Mouse (Mus musculus) adrenal gland, postnatal 36 days (tissue): Measurements from ENCODE around the gene Trim37. TPM values are rescaled to one million over a fixed set of nuclear protein-coding genes. Genes with fewer than 3 reads are reported as not detected.
A peak's percentile ranks its signal among the peaks of the same experiment; 100 is the strongest.

Source experiments
- DNase-seq, 2 experiments: peaks; one replicate each; pipeline ENCODE4 v3.0.0; 2021; ENCODE audit warnings: mixed read lengths in 1 of 2
- long read RNA-seq, 2 experiments: library from polyadenylated mRNA; stranded (forward); transcript quantifications; one replicate each; pipeline ENCODE4 v2.0.0; 2021; ENCODE audit warnings: borderline sequencing depth in 2 of 2
- total RNA-seq, 2 experiments: library from RNA; stranded (reverse); gene quantifications; 2 replicates each; pipeline ENCODE4 v1.2.3; 2021

Trim37 gene
- total RNA-seq: 10 to 100 TPM; 16.4 to 18.5 TPM
- long read RNA-seq, experiment 1, full-length matches to known transcripts: 6 of 20 reads
- long read RNA-seq, experiment 1, partial matches to known transcripts: 4 of 20 reads
- long read RNA-seq, experiment 1, other reads (novel, unspliced or antisense): 10 of 20 reads
- long read RNA-seq, experiment 2, full-length matches to known transcripts: 2 of 5 reads
- long read RNA-seq, experiment 2, partial matches to known transcripts: 2 of 5 reads
- long read RNA-seq, experiment 2, other reads (novel, unspliced or antisense): 1 of 5 reads

DNA sequence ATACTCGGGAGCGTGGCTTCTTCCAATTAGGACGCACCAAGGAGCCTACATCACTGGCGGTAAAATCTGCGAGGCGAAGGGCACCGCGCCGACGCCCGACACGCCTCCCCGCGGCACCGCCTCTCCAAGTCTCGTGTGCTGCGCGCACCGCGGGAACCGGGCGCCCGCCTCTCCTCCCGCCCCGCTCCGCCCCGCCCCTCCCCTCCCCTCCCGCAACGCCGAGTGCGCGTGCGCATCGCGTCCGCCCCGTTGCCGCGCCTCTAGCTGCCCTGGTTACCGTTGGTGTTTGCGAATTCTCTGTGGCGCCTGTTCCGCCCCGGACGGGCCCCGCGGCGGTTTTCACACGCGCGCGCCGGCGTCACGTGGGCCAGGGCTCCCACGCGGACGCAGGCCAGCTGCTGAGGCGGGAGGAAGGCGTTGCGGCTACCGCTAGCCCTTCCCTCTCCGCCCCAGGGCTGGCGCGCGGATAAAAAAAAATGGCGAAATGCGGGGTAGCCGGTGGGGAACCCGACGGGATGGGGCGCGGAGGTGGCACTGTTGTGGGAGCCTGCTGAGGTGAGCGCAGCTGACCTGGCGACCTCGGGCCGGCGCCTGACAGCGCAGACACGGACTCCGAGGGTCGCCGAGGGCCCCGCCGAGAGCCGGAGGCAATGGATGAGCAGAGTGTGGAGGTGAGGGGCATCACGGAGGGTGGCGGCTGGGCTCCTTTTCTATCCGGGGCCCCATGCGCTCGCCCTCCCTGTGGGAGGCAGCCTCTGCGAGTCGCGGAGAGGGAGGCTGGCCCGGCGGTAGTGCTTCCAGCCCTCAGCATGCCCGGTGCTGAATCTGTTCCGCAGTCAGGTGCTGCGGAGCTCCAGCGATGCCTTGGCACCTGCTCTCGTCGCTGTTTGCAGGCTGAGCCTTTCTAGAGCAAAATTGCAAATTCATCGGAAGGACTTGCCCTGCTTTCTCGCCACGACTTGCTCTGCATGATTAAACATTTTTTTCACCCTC, at the start of gene Trim37:
TSS of gene Trim37 (plus strand) at position 254 of the 993 bp plus-strand sequence.
- DNase-seq: peak; percentile 90 to 93

DNA sequence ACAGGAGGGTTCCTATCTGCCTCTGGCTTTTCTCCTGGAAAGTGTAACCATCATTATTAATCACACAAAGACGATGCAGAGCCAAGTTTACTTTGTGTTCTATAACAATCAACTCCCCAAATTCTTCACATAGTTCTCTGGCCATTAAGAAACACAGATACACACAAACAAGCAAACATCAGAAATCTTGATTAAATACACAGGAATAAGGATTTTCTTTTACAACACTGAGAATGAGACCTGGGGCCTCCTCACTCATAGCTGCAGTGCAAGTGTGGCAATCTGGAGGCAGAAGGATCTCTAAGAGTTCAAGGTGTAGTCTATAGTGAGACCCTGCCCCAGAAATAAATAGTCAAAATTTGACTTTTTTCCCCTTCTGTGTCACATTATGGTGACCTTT, 43.2 kb upstream of the Trim37 start:
- DNase-seq: no peak

DNA sequence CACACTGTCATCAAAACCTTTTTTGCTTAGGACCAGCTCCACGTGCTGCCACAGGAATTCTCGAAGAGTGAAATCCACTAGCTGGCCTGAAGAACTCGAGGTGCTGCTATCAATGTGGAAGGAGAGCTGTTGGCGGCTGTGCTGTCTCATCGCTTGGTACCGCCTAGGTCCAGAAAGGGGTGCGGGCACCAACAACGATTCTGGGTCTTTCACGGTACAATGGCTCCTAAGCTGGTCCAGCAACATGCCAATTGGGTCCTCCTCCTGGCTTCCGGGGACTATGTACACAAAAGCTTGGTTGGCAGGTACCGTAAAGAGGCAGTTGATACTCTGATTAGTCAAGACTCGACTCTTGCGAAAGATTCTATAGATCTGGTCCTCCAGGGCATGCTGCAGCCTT, 41.4 kb upstream of the Trim37 start:
- DNase-seq: no peak

DNA sequence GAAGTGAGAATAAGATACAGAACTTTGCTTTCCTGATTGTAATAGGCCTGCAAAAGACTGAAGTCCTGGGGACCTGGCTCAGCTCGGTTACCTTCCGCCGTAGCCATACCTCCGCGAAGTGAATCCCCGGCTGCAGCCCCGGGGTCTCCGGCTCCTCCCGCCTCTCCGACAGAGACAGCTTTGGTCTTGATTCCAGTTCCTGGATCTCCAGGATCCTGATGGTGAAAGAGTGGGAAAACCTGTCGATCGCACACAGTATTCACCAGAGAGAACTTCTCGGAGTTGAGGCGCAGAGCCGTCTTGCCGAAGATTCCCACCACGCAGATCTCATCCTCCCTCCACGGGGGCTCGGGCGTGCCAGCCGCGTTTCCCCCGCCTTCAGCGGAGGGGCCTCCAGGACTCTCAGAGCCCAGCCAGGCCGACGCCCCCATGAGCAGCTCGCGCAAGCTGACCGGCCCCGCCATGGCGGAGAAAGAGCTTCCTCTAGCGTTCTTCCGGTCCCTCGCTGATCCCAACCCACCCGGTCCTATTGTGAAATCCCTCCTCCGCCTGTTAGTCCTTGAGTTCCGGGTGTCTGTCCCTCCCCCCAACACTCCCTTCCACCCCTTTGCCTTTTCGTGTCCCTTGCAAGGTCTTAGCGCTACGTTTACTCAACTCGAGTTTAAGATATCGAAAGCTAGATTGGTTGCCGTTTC, 40.4 kb upstream of the Trim37 start, which contains the start of gene Smg8:
TSS of gene Smg8 (minus strand) at position 485 of the 695 bp plus-strand sequence.
- peak; percentile 88 to 90 for DNase-seq

DNA sequence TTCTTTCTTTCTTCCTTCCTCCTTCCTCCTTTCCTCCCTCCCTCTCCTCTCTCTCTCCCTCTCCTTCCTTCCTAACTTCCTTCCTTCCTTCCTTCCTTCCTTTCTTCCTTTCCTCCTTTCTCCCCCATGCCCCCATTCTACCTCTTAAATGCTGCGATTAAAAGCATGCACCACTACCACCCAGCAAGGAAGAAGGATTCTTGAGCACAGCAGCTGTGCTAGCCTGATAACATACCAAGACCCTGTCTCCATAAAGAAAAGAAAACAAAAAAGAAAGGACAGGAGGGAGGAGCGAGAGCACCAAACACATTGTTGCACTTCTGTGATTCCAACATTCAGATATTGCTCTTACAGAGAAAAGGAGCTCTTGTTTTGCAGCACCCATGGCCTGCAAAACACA, 39.7 kb upstream of the Trim37 start:
- no peak for DNase-seq

DNA sequence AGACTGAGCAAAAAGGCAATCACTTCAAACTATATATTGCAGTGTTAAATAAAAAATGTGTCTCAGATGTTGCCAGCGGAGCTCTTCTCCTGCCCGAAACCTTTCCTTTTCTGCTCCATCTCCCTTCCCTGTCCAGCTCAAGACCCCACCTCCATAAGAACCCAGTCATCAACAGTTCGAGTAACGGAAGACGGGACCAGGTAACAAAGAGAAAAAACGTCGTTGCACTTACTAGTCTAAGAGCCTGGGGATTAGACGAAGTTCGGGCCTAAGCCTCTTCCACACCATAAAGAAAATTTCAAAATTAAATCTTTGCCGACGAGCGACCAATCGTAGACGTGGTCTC, 18.5 kb upstream of the Trim37 start, which contains the start of gene Prr11:
TSS of gene Prr11 (minus strand) at position 300 of the 346 bp plus-strand sequence.
- no peak for DNase-seq

DNA sequence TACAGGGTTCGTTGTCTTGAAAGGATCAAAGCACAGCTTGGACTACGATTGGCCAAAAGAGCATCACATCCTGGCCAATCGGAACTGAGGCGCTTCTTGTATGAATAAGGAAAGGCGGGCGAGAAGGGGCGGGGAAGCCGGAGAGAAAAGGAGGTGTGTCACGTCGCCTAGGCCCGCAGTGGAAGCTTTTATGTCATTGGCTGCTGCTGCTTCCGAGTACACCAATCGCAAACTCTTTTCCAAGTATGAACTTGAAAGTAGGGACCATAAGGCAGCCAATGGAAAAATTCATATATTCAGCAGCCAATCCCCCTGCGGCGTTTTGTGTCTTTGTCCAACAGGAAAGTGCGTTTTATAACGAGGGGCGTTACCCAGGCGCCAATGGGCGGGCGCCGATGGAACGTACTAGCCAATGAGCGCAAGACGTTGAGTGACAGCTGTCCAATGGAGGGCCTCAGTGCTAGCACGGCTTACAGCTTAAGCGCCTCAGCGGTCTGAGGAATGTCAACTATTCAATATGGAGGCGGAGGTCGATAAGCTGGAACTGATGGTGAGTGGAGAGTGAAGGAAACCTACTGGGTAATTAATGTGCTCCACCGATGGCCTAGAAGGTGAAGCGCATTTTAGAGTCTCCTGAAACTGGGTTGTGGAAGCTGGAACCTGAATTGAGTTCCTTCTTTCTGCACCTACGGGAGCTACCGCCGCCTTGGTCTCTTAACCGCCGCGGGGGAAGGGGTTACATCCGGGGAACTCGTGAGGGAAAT, 17.9 kb upstream of the Trim37 start, which contains the start of gene Ska2:
TSS of gene Ska2 (plus strand) at position 480 of the 764 bp plus-strand sequence.
- peak; percentile 96 for DNase-seq

DNA sequence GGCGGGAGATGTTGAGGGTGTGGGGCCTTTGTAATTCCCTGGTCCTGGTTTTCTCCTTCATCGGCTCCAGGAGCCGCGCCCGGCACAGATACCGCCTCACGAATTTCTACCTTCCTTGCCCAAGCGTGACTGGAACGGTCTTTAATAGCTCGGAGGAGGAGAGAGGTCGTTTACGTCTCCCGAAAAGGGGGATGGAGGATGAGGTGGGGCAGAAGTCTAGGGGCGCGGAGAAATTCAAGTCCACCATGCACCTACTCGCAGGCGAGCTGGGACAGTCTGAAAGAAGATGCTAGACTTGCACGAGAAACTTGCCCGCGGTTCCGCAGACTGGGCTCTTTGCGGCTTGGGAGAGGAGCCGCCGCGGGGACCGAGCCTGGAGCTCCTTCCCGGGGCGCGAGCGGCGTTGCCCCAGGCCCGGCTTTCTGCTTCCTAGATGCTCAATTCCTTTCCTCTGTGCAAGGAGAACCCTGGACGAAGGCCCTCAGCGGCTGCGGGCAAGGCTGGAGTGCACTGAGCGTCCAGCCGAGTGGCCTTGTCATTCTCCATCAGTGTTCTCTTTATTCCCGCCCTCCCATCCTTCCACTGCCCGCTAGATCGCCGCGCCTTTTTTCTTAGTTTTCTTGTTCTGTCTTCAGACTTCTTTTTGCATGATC, 17.2 kb upstream of the Trim37 start:
- DNase-seq: peak; percentile 41 to 44

DNA sequence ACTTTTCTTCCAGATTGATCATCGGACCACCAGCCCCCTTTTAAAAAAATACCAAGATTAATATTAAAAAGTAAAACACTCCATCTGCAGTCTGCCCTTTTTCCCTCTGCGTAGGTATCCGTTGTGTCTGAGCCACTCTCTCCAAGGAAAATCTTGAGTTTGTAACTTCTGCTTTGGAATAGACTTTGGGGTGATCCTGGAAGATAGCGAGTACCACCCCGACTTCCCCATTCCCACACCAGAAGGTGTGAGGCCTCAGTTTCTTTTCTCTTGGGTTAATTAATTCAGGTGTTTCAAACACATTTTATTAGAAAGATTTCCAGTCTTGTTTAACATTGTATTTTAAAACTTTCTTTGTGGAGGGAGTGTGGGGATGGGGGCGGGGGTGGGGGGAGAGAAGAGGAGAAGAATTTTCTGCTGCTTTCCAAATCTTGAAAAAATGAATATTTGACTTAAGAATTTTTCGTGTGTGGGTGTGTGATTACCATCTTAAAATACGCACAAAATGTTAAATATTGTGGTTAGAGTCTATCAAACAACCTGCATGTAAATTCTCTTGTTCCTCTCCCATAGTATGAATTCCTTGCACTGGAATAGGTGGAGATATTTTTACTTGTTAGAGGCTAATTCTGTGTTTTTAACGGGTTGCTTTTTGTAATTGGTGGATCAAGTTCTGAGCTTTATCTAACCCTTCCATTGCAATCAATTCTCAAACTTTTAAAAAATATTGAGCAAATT, 16.5 kb upstream of the Trim37 start:
- no peak for DNase-seq

DNA sequence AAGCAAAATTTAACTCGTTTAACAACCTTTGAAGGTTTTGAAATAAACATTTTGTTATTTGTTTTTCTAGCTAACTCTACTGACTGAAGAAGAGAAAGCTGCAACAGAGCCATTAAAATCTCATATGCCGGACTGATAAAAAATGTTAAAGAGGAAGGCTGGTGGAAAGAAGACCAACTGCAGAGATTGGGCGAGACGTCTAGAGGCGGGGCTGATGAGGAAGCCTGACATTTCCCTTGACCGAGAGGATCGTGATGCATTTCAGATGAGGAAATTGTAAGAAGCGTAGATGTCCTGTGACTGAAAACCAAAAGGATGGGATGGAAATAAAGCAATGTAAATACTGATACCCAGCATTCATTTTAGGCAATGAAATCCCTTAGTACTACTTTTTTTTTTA, 5.0 kb upstream of the Trim37 start:
- DNase-seq: no peak

DNA sequence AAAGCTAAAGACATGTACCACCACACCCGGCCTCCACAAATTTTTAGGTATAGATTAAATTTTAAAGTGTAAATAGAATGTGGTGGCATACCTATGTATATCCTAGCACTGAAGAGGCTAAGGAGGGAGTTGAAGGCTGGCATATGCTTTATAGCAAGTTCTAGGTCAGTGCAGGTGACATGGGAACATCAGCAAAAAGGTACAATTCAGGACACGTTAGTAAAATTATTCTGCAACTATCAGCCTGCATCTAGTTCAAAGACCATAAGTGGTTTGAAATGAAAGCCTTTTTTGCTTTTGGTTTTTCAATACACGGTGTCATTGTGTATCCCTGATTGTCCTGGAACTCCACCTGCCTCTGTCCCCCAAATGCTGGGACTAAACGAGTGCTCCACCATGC, 1.3 kb upstream of the Trim37 start:
- DNase-seq: no peak

DNA sequence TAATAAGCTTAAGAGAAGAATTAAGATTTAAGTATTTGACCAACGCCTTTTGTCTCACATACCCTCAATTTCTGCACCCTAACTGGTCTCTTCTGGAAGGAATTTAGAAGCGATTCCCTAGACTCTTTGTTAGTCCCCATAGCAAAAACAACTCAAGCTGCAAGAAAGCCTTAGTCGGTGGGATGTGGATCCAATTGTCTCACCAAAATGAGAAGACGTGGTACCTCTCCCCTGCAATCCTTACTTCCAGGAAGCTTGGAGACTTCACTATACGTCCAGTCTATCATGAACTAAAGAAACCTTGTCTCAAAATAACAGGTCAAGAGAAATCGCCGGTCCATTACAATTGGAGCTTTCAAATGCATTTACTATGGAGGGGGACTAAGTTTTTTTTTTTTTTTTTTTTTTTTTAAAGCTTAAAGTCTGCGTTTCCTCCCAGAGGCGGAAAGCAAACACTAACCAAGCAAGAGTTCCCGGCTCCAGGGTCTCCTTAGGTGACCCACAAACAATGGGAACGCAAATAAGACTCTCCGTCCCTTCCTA, 525 bp upstream of the Trim37 start:
- DNase-seq: no peak

DNA sequence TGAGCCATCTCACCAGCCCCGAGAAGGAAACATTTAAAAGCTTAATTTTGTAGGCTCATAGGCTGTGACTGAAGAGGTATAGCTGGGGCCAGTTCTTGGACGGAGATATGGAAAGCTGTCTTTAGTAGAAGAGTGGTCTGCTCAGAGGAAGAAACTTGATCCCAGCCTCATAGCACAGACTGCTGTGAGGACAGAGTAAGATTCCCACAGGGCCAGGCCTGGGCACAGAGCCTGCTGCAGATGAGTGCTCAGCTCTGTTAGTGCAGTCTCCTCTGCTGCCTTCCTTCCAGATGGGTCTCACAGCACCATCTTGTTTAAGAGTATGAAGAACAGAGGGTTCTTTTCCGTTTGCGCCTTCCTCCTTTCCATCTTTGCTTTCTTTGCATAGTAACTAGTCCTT, 9.4 kb downstream of the Trim37 start:
- no peak for DNase-seq

DNA sequence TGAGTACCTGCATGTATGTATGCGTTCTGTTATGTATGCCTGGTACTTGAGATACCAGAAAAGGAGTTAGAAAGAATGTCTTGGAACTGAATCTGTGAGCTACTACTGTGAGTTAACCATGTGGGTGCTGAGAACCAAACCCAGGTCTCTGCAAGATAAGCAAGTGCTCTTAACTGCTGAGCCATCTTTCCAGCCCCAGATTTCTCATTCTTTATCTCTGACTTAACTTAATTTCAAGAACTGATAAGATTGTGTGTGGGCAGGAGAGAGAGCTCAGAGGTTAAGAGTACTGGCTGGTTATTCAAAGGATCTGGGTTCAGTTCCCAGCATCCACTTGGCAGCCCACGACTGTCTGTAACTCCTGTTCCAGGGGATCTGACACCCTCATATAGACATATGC, 31.1 kb downstream of the Trim37 start:
- DNase-seq: no peak

DNA sequence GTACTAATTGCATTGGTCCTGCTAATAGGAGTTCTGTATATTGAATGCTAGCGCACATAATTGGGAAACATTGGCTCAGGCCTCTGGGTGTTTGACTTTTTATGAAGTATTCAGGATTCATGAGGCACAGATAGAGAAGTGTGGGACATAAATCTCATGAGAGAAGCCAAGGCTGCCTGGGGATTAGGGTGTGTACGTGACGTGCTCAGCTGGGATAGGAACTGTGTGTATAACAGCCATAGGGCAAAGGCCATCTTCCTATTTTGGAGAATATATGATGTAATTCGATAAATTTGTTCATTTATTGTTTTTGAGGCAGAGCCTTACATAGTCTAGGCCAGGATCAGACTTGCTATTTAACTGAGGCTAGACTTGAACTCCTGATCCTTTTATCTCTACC, 35.8 kb downstream of the Trim37 start:
- DNase-seq: no peak

DNA sequence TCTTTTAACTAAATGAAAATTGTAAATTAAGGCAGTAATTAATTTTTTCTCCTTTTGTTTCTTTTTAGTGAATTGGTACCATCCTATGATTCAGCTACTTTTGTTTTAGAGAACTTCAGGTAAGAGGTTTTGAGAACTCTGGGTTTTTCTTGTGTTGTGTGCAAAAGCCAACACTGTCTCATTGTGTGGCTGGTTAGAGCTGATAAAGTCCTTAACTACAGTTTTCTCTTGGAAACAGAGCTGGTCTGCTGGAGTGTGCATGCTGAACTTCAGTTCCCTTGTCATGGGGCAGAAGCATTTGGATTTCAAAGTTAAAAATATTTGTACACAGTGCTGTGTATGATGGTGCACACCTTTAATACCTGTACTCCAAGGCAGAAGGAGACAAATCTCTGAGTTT, 36.9 kb downstream of the Trim37 start:
- DNase-seq: no peak

DNA sequence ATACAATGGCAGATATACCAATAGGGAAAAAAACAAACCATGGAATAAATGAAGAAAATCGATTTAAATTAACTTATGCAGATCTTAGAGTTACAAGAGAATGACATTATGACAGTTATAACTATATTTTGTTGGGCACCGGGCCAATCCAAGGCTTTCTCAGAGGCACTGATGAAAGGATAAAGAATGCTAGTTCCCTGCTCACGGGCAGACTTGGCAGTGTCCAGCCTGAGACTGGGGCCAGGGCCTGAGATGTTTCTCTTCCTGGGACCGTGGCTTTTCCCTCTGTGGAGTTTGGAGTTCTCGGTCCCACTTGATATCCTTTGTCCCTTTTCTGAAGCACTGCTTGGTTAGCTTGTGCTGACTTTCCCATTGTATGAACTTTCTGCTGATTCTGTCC, 46.7 kb downstream of the Trim37 start:
- peak; percentile 0 to 7 for DNase-seq

DNA sequence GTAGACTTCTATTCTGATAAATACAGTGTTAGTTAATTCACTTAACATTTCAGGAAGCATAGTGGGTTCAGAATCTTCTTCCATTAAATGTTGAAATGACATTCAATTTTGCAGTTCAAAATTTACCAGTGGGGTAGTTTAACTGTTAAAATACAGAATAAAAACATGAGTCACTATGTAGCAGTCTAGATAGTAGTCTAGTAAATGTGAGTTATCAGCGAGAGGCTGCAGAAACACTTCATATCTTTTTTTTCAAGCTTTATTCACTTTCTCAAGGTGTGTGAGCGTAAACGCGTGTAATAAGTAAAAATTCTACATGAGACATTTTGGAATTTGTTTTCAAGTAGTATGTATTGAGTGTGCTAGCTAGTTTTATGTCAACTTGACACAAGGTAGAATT, 48.2 kb downstream of the Trim37 start:
- no peak for DNase-seq

DNA sequence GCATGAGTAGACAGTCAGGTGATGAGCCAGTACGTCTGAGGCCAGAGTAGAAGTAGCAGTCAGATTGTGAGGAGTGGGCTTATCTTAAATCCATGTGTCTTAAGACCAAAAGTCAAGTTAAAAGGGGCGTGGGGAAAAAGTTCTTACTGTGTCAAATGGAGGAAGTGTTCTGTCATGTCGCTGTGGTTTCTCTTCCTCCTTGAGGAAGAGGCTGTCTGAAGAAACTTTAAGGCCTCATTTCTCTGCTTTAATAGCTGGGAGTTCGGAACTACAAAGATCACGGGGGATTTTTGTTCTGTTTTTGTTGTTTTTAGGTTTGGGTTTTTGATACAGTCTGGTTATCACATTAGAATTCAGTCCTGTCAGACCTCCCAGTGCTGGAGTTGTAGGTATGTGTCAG, 85.4 kb downstream of the Trim37 start:
- no peak for DNase-seq

DNA sequence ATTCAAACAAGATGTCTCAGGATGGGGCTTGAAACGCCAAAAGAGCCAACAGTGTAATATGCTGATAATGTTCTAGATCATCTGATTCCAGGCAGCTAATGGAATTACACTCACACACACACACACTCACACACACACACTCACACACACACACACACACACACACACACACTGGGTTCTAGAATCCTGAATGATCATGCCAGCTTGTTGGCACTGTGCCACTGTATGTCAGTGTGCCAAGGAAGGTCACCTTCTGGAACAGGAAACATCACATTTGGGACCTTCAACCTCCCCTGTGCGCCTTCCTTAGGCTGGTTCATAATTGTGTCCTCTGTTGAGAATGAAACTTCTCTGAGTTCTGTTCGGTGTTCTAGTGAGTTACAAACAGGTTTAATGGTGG, 95.8 kb downstream of the Trim37 start:
- peak in 1 of 2 experiments; percentile 31 for DNase-seq
